Mouse (Mus musculus): ENCODE measurements around the gene Rhbdf2.

Rhbdf2 gene

GRCm38 (mm10) chr11:116659027-116659621 is 32.3 kb upstream of the Rhbdf2 start:
- DNase-seq (ENCODE audit: low spot score) = no peak

DNA sequence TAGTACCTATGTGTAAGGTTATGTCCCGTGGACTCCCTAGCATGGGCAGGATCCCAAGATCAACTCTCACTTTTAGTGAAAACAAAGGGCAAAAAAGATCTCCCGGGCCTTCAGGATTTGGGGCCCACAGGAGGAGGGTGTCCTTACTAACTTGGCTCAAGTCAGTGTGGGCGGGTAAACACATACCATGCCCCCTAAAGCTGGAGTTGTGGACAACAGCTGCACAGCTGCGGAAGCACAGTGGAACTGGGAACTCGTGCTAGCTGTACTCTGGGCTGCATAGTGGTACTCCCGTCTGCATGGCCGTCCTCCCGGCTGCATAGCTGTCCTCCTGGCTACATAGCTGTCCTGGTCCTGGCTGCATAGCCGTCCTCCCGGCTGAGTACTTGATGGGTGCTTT is 31.4 kb upstream of the Rhbdf2 start:
- peak; percentile 51 for DNase-seq (ENCODE audit: low spot score)

DNA sequence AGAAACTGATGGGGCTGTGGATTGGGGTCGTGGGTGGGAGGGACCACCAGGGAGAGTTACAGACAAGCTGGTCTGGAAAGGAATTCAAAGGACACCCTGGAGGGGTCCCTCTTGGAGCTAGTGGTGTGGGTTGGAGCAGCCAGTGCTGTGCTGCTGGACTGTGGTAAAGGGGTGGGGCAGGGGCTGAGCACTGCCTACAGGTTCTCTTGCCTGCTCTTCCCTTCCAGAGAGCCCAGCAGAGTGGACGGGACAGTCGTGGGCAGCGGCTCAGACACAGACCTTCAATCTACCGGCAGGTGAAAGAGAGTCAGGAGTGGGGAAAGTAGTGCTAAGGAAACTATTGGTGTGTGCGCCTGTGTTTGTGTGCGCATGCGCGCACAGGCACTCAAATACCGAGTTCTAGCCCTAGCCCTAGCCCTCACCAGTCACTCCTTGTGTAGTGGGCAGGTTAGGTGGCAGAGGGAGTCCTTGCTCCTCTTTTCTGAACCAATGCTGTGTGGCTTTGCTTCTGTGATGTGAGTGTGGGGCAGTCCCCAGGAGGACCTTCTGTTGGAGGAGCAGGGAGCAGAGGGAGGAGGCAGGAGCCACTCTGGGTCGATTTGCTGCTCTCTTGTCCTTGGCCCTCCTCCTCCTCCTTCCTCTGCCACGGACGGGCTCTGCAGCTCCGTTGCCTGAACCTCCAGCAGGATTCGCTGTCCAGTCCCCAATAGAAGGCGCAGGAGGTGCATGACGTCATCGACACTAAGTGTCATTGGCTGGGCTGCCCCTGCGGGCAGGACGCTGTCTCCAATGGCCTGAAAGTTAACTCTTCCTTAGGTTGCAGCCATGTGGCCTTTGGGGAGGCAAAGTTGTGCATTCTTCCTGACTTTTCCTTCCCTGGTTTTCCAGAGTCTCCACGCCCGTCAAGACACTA is 30.7 kb upstream of the Rhbdf2 start:
- peak; percentile 86 for DNase-seq (ENCODE audit: low spot score)

DNA sequence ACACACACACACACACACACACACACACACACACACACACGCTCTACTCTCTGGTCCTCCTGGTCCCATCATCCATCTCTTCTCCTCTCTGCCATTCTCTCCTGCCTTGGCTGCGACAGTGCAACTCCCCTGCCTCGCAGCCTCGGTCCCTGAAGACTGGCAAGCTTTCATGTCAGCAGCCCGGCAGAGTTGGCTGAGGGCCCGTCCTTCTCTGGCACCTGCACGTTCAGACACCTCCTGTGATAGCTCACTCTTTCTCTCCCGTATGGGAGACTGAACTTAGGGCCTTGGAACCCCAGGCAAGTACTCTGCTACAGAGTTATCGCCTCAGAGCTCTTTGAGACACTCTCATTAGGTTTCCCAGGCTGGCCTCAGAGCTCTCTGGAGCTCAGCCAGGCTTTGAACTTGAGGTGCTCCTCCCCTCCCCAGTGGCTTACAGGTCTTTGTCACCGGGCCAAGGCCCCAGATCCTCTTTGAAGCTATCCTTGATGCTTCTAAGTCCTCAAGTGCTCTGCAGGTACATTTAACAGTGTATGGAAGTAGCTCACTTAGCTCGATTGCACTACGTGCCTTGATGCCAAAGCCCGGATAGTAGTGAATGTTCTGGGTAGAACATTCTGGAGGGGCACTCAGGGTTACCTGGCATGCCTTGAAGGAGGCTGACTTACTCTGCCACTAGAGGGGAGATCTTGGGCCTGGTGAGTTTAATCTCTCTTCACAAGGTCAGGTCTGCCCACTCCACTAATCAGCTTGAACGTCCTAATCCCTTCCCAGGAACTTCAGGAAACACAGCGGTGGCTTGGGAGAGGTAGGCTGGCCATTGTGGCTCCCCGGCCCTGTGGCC is 29.8 kb upstream of the Rhbdf2 start:
- DNase-seq (ENCODE audit: low spot score) = peak; percentile 63

DNA sequence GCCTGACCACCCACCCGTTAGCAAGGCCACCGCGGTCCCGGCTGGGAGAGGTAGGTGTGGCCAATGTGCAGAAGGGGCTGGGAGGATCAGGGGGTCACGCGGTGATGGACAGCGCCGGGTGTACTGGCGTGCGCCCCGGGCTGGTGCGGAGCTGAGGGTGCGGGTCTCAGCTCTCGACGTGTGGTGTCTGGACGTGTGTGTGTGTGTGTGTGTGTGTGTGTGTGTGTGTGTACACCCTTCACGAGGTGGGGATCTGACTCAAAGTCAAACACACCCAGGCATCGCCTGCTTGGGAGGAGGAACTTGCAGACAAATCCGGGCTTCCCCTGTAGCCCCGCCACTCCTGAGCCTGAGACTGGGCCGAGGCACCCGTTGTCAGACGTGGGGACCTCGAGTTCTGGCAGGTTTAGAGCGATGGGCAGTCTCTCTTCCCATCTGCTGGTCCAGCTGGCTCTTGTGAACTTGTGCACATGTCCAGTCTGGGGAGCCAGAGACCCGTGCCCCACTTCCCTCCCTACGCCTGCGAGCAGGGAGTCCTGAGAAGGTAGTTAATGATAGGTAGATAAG is 27.5 kb upstream of the Rhbdf2 start, which contains the start of gene Cygb:
Gene Cygb (minus strand): TSS at position 59 of the 567 bp plus-strand sequence.
- peak; percentile 71 for DNase-seq (ENCODE audit: low spot score)

DNA sequence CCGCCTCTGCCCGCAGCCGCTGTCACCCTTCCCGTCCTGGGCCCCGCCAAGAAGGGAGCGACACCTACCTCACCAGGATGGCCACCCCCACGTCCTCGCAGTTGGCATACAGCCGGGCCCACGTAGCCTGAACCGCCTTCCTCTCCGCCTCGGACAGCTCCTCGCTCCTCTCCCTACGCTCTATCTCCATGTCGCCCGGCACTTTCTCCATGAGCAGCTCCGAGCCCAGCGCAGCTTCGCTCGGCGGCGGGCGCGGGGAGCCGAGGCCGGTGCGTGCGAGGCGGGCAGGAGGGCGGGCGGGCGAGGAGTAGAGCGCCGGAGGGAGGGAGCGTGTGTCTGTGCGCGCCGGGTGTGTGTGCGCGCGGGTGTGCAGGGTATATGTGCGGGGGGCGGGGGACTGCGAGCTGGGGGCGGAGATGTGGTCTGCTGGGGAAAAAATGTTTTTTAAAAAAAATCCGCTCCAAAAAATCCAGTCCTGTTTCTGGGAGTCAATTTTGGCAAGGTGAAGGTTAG is 26.9 kb upstream of the Rhbdf2 start:
- DNase-seq (ENCODE audit: low spot score) = peak; percentile 77

GRCm38 (mm10) chr11:116653234-116653633 is 26.4 kb upstream of the Rhbdf2 start, which contains the start of gene Prcd:
Gene Prcd (plus strand): TSS chr11:116653534.
- no peak for DNase-seq (ENCODE audit: low spot score)

DNA sequence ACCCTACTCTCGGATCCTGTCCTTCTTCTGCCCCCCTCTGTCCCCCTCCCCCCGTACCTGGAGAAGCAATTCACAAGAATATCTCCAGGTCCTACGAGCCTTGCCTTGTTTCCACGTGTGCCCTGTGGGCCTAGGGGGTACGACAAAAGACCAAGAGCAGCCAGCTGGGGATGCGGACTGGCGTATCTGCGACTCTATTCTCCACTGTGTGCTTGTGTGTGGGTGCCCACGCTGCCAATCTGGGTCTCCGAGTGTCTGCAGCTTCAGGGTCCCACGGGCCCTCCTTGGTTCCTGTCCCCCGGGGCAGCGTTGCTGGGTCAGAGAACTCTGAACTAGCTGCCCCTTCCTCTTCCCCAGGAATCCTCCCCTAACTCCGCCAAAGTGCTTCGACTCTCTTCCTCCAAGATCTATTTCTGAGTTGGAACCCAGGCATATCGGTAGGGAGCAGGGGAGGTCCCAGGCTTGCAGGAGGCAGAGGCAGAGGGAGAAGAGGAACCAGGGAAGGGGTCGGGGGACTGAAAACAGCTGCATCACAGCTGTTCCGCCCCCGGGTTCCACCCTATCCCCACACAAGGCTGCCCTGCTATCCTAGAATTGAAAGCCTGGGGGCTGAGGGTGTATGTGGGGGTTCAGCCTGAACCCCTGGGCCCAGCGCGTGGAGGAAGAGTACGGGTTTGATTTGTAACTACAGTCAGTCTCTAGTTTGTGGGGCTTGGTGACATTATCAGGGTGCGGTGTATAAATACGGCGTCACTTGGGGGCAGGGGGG is 25.7 kb upstream of the Rhbdf2 start:
- DNase-seq (ENCODE audit: low spot score) = no peak

GRCm38 (mm10) chr11:116651339-116651738 is 24.5 kb upstream of the Rhbdf2 start:
- DNase-seq (ENCODE audit: low spot score) = no peak

DNA sequence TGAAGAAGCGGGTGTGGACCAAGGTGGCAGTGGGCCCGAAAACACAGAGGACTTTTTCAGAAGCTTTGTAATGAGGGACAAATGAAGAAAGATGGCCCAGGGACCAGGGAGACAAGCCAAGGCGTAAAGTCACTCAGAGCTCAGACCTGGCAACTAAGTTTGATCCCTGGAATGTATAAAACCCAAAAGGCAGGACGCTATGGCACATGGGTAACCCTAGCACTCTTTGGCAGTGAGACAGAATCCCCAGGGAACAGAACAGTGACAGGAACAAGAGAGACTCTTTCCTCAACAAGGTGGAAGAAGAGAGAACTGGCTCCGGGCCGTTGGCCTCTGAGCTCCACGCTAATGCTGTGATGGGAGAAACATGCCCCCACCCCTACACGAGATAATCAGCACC is 24.0 kb upstream of the Rhbdf2 start:
- DNase-seq (ENCODE audit: low spot score) = no peak

DNA sequence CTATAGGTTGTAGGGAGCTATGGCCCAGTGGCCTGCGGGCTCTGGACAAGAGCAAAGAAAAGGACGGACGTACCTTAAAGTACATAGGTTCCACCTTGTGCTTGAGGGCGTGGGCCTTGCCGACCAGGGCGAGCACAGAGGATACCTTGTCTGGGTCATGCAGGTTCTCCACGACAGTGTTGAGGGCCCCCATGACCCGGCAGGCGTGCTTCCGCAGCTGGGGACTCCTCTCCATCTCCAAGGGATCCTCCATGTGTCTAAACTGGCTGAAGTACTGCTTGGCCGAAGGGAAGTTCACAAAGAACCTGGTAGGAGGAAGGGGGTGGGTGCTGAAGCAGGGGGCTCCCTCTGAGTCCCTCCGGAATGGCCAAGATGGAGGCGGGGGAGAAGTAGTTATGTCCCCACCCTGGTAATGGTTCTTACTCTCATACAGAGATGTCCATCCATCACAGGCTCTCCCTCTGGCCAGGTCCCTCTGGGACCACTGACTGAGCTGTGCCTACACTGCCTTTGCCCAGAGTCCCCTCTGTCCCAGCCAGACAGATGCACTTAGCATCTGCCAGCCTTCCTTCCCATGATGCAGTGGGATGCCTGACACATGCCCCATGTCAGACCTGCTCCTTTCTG is 23.0 kb upstream of the Rhbdf2 start:
- DNase-seq (ENCODE audit: low spot score) = no peak

GRCm38 (mm10) chr11:116648976-116649375 is 22.2 kb upstream of the Rhbdf2 start:
- no peak for DNase-seq (ENCODE audit: low spot score)

- DNase-seq (ENCODE audit: low spot score) = peak; percentile 74
Observed at GRCm38 (mm10) chr11:116648213-116648921, 21.5 kb upstream of the Rhbdf2 start.

DNA sequence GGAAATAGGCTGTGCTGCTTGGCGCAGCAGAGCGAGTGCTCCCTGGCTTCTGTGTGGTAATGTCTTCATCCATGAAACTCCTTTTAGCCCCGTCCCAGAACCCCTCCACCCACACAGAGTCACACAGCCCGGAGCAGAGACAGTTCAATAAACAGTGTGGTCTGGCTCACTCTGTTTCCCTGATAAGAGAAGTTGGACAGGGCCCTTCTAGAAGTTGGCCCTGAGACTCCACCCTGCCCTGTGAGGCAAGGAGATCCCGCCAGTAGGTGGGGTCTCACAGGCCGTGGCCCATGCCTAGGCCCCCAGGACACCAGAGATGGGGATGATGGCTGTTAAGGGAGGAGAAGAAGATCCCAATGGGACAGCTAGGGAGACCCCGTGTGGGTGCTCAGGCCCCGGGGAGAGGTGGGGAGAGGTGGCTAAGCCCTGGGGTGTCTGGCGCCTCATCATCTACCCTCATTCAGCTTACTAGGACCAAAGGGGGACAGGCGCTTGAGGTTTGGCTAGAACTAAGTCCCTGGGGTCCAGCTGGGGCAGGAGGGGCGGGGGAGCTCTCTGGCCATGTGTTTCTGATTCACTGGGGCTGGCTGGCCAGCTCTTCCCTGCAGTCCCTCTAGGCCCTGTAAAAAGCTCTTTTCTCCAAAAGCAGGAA is 20.6 kb upstream of the Rhbdf2 start:
- peak; percentile 65 for DNase-seq (ENCODE audit: low spot score)

DNA sequence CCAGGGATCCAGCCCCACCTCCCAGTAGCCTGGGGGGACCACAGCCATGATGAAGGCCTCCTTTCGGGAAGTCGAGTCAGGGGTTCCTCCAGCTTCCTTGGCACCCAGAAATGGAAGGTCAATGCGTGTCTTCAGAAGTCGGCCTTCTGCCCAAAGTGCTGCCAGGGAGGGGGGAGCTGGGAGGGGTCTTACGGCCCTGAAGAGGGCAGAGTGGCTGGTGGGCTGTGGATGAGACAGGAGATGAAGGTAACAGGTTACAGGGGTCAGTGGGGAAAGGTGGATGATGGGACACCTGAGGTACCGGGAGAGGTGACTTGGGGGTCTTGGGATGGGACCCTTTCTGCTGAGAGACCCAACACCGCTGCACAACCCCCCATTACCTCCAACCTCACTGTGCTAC is 20.0 kb upstream of the Rhbdf2 start:
- DNase-seq (ENCODE audit: low spot score) = no peak

- DNase-seq (ENCODE audit: low spot score) = no peak
Observed at GRCm38 (mm10) chr11:116646136-116646535, 19.3 kb upstream of the Rhbdf2 start.

DNA sequence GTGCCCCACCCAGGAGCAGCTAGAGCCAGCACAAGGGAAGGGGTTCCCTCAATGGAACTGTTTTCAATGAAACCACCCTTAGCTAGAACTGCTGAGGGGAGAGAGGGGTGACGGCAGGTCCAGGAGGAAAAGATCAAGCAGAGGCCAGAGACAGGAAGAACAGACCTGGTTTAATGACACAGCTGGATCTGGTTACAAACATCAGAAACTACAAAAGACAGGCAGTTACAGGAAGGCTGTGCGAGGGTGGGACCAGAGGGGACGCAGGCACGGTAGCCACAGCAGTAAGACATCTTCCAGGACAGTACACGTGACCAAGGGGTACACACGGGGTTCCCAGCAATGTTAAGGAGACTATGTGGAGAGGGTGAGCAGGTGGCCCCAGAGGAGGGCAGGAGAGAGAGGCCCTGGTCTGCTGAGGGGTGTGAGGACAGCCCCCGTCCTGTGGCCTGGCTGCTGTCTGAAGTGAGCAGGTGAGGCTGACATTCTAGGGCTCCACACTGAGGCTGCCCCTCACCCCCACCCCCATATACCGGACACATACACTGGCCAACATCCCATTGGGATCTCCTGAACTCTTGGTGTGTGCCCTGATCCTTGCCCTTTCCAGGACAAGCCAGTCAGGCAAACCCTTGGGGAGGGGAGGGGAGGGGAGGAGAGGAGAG is 18.8 kb upstream of the Rhbdf2 start:
- no peak for DNase-seq (ENCODE audit: low spot score)

DNA sequence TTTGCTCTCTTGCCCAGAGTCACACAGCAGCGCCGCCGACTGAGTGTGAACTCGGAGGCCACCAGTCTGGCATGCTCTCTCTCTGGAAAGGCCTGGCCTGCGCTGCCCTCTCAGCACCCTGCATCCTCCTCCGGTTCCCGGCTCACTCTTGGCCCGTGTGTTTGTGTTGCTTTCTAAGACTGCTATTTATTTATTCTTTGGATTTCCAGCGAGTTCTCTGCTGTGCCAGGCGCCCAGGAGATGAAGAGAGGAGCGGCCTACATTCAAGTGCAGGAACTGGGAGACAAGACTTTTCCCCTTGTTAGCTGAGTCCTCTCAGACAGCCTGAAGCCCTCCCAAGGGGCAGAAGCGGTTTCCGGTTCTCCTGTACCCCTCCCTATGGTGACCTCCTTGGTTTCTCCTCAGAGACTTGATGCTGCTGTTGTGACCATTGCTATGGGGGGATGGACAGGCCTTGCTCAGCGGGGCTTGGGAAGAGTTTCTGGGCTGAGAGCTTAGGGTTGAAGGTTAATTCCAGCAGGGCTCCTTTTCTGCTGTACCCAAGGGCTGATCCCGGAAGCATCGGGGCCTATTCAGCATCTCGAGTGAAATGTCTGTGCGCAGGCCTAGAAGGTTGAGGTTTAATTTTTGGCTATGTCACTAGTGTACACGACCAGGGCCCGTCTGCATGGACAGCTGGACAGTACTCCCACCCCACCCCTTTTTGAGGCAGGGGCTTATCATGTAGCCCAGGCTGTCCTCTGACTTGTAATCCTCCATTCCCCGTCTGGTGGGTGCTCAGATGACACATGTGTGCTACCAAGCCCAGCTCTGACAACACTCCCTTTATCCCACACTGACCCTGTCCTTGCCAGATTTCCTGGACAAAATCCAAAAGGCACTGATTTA is 17.6 kb upstream of the Rhbdf2 start:
- no peak for DNase-seq (ENCODE audit: low spot score)
